Mouse (Mus musculus) forebrain, embryonic 12.5 days (tissue): ENCODE results near the gene Smagp. TPM values are rescaled to one million over a fixed set of nuclear protein-coding genes. Genes with fewer than 3 reads are reported as not detected.

ENCODE experiments used
- ATAC-seq: fragments of 200-750 bp; cut with Nextera tagmentation; 2 replicates; pipeline ENCODE4 v1.8.0; 2017; ENCODE audit warnings: moderate TSS enrichment; ENCODE audit not compliant: low FRiP score
- H3K27ac ChIP-seq: fragments of 300-500 bp; sonication (generic); 2 replicates; pipeline ENCODE4 v1.5.1; 2016; ENCODE audit warnings: mild to moderate bottlenecking
- H3K27me3 ChIP-seq: fragments of 300-500 bp; sonication (generic); 2 replicates; pipeline ENCODE4 v1.6.1; 2016; ENCODE audit warnings: mild to moderate bottlenecking
- H3K36me3 ChIP-seq: fragments of 300-500 bp; sonication (generic); replicated peaks from 2 replicates; pipeline ENCODE4 v1.6.1; 2016; ENCODE audit warnings: mild to moderate bottlenecking
- H3K4me1 ChIP-seq: fragments of 300-500 bp; sonication (generic); 2 replicates; pipeline ENCODE4 v1.6.1; 2016
- H3K4me2 ChIP-seq: fragments of 300-500 bp; sonication (generic); 2 replicates; pipeline ENCODE4 v1.6.1; 2016; ENCODE audit warnings: mild to moderate bottlenecking, moderate library complexity
- H3K4me3 ChIP-seq: fragments of 300-500 bp; sonication (generic); replicated peaks from 2 replicates; pipeline ENCODE4 v1.5.1; 2016; ENCODE audit warnings: mild to moderate bottlenecking
- H3K9ac ChIP-seq: fragments of 300-500 bp; sonication (generic); 2 replicates; pipeline ENCODE4 v1.6.1; 2016; ENCODE audit warnings: mild to moderate bottlenecking
- H3K9me3 ChIP-seq: fragments of 300-500 bp; sonication (generic); 2 replicates; pipeline ENCODE4 v1.6.1; 2016
- WGBS: fragments of 180-500 bp; shearing (Covaris S2); methylation state at CpG from one replicate; pipeline ENCODE4 v1.1.7; 2016; 5-methylcytosine and 5-hydroxymethylcytosine counted together
- polyA plus RNA-seq: library from polyadenylated mRNA; unstranded; fragments of >200 nt; fragmentation: Nextera tagmentation; extraction: Ambion mirVana; gene quantifications from 2 replicates; pipeline ENCODE4 v1.2.1, GENCODE M21; 2016

The Smagp gene
- polyA plus RNA-seq = 2.8 and 2.9 TPM in 2 replicates

- H3K4me3 ChIP-seq = peak within 1 kb of the TSS; percentile 50
- H3K9me3 ChIP-seq = no peaks in the 10 kb centered on the region
- H3K36me3 ChIP-seq = no peaks in the 10 kb centered on the region
- ATAC-seq = no peak
- H3K4me2 ChIP-seq = peak within 1 kb of the TSS; percentile 81
- H3K4me1 ChIP-seq = peaks cover 13% of the 10 kb centered on the region
- peak within 1 kb of the TSS; percentile 42 for H3K9ac ChIP-seq
- H3K27ac ChIP-seq = no peak within 1 kb of the TSS
- H3K27me3 ChIP-seq = peaks cover 71% of the 10 kb centered on the region
- WGBS = under 1% methylated on average over 77 of the region's 77 CpGs
These were observed at the start of gene Smagp for GRCm38 (mm10) chr15:100636700-100637501. Gene Smagp, minus strand, starts transcription at chr15:100636940.

- peaks cover 9% of the 10 kb centered on the region for H3K9me3 ChIP-seq
- WGBS = 75% methylated on average over 4 of the region's 6 CpGs
These were observed 49.7 kb upstream of the Smagp start for GRCm38 (mm10) chr15:100686434-100686833.

GRCm38 (mm10) chr15:100685849-100686248 is 49.1 kb upstream of the Smagp start:
- peaks cover 9% of the 10 kb centered on the region; the same call in 1 of the 2 replicates for H3K27me3 ChIP-seq
- H3K9ac ChIP-seq = no peak overlapping the region
- H3K4me3 ChIP-seq = no peak overlapping the region
- 0 out of 2 replicates have a peak, but pooled peaks cover 6% of the 10 kb centered on the region for H3K4me1 ChIP-seq
- no peak for ATAC-seq
- H3K36me3 ChIP-seq = no peaks in the 10 kb centered on the region
- no peak overlapping the region for H3K27ac ChIP-seq
- H3K4me2 ChIP-seq = no peak overlapping the region
- WGBS = 89% methylated on average over 8 of the region's 8 CpGs
- peaks cover 7% of the 10 kb centered on the region for H3K9me3 ChIP-seq

More at GRCm38 (mm10) chr15:100686434-100686833, 49.7 kb upstream of the Smagp start:
- H3K4me2 ChIP-seq = no peak overlapping the region
- no peaks in the 10 kb centered on the region for H3K36me3 ChIP-seq
- no peak overlapping the region for H3K4me3 ChIP-seq
- no peak overlapping the region for H3K9ac ChIP-seq
- no peak for ATAC-seq
- H3K27me3 ChIP-seq = peaks cover 9% of the 10 kb centered on the region; the same call in 1 of the 2 replicates
- 0 out of 2 replicates have a peak, but pooled peaks cover 6% of the 10 kb centered on the region for H3K4me1 ChIP-seq
- H3K27ac ChIP-seq = no peak overlapping the region

GRCm38 (mm10) chr15:100685255-100685654 is 48.5 kb upstream of the Smagp start:
- 26% methylated on average over 13 of the region's 13 CpGs for WGBS
- Histone ChIP-seq H3K36me3 (no peaks in the 10 kb centered on the region), H3K27me3 (peaks cover 9% of the 10 kb centered on the region; the same call in 1 of the 2 replicates), H3K27ac (no peak overlapping the region), H3K4me2 (no peak overlapping the region), H3K9ac (no peak overlapping the region), H3K4me3 (no peak overlapping the region), H3K4me1 (0 out of 2 replicates have a peak, but pooled peaks cover 6% of the 10 kb centered on the region), H3K9me3 (peaks cover under 1% of the 10 kb centered on the region; the same call in 1 of the 2 replicates)
- no peak for ATAC-seq

GRCm38 (mm10) chr15:100684450-100684849 is 47.7 kb upstream of the Smagp start:
- Histone ChIP-seq H3K27ac (no peak overlapping the region), H3K9me3 (no peaks in the 10 kb centered on the region), H3K9ac (no peak overlapping the region), H3K4me3 (no peak overlapping the region), H3K27me3 (peaks cover 9% of the 10 kb centered on the region; the same call in 1 of the 2 replicates), H3K36me3 (no peaks in the 10 kb centered on the region), H3K4me2 (no peak overlapping the region), H3K4me1 (0 out of 2 replicates have a peak, but pooled peaks cover 6% of the 10 kb centered on the region)
- 62% methylated on average over 10 of the region's 10 CpGs for WGBS
- no peak for ATAC-seq

GRCm38 (mm10) chr15:100683041-100683440 is 46.3 kb upstream of the Smagp start:
- Histone ChIP-seq H3K27me3 (peaks cover 9% of the 10 kb centered on the region; the same call in 1 of the 2 replicates), H3K4me3 (no peak overlapping the region), H3K9ac (no peak overlapping the region), H3K36me3 (no peaks in the 10 kb centered on the region), H3K4me2 (no peak overlapping the region), H3K27ac (no peak overlapping the region), H3K9me3 (no peaks in the 10 kb centered on the region), H3K4me1 (0 out of 2 replicates have a peak, but pooled peaks cover 6% of the 10 kb centered on the region)
- WGBS = 38% methylated on average over 2 of the region's 2 CpGs
- ATAC-seq = peak; percentile 46; the same call in 1 of the 2 replicates

- Histone ChIP-seq H3K9me3 (no peaks in the 10 kb centered on the region), H3K4me1 (no peaks in the 10 kb centered on the region), H3K27ac (no peak overlapping the region), H3K4me3 (no peak overlapping the region), H3K9ac (no peak overlapping the region), H3K27me3 (peaks cover 9% of the 10 kb centered on the region; the same call in 1 of the 2 replicates), H3K36me3 (no peaks in the 10 kb centered on the region), H3K4me2 (no peak overlapping the region)
- no peak for ATAC-seq
- 30% methylated on average over 7 of the region's 7 CpGs for WGBS
These were observed 45.0 kb upstream of the Smagp start for GRCm38 (mm10) chr15:100681770-100682169.

- 65% methylated on average over 3 of the region's 3 CpGs for WGBS
- Histone ChIP-seq H3K27ac (no peak overlapping the region), H3K27me3 (peaks cover 7% of the 10 kb centered on the region; the same call in 1 of the 2 replicates), H3K4me2 (no peak overlapping the region), H3K9ac (no peak overlapping the region), H3K4me3 (no peak overlapping the region), H3K9me3 (no peaks in the 10 kb centered on the region), H3K4me1 (no peaks in the 10 kb centered on the region), H3K36me3 (no peaks in the 10 kb centered on the region)
- no peak for ATAC-seq
These were observed 43.6 kb upstream of the Smagp start for GRCm38 (mm10) chr15:100680381-100680780.

- H3K9ac ChIP-seq = no peak overlapping the region
- ATAC-seq = no peak
- no peaks in the 10 kb centered on the region for H3K9me3 ChIP-seq
- no peaks in the 10 kb centered on the region for H3K27me3 ChIP-seq
- no peak overlapping the region for H3K4me2 ChIP-seq
- WGBS = 90% methylated on average over 14 of the region's 14 CpGs
- H3K27ac ChIP-seq = no peak overlapping the region
- H3K36me3 ChIP-seq = no peaks in the 10 kb centered on the region
- H3K4me1 ChIP-seq = no peaks in the 10 kb centered on the region
- no peak overlapping the region for H3K4me3 ChIP-seq
These were observed 42.3 kb upstream of the Smagp start for GRCm38 (mm10) chr15:100679005-100679404.

GRCm38 (mm10) chr15:100678581-100678980 is 41.8 kb upstream of the Smagp start:
- Histone ChIP-seq H3K9ac (no peak overlapping the region), H3K4me2 (no peak overlapping the region), H3K36me3 (no peaks in the 10 kb centered on the region), H3K27me3 (no peaks in the 10 kb centered on the region), H3K4me3 (no peak overlapping the region), H3K27ac (no peak overlapping the region), H3K9me3 (no peaks in the 10 kb centered on the region), H3K4me1 (no peaks in the 10 kb centered on the region; the same call in 1 of the 2 replicates)
- no peak for ATAC-seq
- 83% methylated on average over 12 of the region's 12 CpGs for WGBS

GRCm38 (mm10) chr15:100677675-100678074 is 40.9 kb upstream of the Smagp start:
- Histone ChIP-seq H3K36me3 (no peaks in the 10 kb centered on the region), H3K4me1 (no peaks in the 10 kb centered on the region; the same call in 1 of the 2 replicates), H3K4me2 (no peak overlapping the region), H3K27me3 (no peaks in the 10 kb centered on the region), H3K27ac (no peak overlapping the region), H3K9ac (no peak overlapping the region), H3K4me3 (no peak overlapping the region), H3K9me3 (no peaks in the 10 kb centered on the region)
- 90% methylated on average over 8 of the region's 8 CpGs for WGBS
- ATAC-seq = no peak

GRCm38 (mm10) chr15:100676521-100676920 is 39.8 kb upstream of the Smagp start:
- ATAC-seq = no peak
- WGBS = 92% methylated on average over 1 of the region's 1 CpGs
- H3K27me3 ChIP-seq = no peaks in the 10 kb centered on the region
- H3K36me3 ChIP-seq = no peaks in the 10 kb centered on the region
- H3K9me3 ChIP-seq = no peaks in the 10 kb centered on the region
- no peak overlapping the region for H3K4me3 ChIP-seq
- H3K4me1 ChIP-seq = no peaks in the 10 kb centered on the region; the same call in 1 of the 2 replicates
- H3K27ac ChIP-seq = no peak overlapping the region
- H3K4me2 ChIP-seq = no peak overlapping the region
- no peak overlapping the region for H3K9ac ChIP-seq
